Mouse (Mus musculus) urinary bladder, postnatal 36 days (tissue): ENCODE data around the gene Zfp551.
A peak's percentile ranks its signal among the peaks of the same experiment; 100 is the strongest.

Source experiments
- DNase-seq, 2 experiments: peaks; one replicate each; pipeline ENCODE4 v3.0.0; 2022; ENCODE audit warnings: low spot score in 2 of 2, mixed read lengths in 1 of 2

Gene Zfp551

DNA sequence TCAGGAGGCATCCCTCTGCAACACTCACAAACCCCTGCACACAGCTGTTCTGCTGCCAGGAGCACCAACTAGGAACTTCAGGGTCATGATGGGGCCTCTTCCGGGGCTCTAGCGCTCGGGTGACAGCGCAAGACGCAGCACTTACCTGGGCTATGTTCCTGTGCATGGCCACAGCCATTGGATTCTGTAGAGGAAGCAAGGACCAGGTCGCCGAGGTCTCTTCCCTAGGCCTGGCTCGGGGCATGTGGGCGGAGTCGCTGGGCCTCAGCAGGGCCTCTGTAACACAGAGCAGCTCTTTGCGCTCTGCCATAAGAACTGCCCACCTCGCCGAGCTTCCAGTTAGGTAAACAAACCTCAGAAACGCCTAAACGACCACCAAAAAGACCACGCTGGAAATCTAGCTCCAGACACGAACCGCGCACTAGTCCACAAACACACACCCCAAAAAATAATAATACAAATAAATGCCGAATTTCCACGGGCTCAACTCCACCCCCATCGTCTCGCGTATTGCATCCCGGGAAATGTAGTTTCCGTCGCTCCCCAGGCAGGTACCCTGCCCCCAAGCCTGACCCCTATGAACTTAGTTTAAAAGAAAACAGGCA is at the start of gene Zfp551:
TSS of gene Zfp551 (minus strand) at position 507 of the 605 bp plus-strand sequence.
- peak; percentile 47 to 52 for DNase-seq

DNA sequence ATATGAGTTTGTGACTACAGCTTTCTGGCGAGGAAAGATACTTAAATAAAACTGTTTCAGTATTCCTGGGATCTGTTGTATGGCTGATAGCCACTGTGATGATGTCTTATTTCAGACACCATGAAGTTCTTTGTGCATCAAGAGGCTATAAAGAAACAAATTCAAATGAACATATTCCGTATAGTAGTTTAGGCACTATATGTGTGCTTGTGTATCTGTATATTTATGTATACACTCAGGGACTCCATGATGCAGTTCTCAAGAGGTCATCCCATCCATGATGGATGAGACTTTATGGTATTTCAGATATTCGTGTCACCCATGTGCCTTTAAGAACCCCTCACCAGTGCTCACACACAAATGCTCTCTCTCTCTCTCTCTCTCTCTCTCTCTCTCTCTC is 304 bp upstream of the Zfp551 start:
- no peak for DNase-seq

- peak in 1 of 2 experiments; percentile 3 for DNase-seq
Measured at GRCm38 (mm10) chr7:12421741-12422140, 810 bp downstream of the Zfp551 start.

- DNase-seq = no peak
Measured at GRCm38 (mm10) chr7:12369173-12369572, 53.4 kb downstream of the Zfp551 start, which contains the start of gene Vmn1r84. Gene Vmn1r84, minus strand, starts transcription at chr7:12369273.
